Mouse (Mus musculus): ENCODE results near the gene March1.

- TF ChIP-seq POLR2A (IDR thresholded peaks at IDR 0.05; ENCODE audit: control insufficient read depth, extremely low read depth, insufficient read depth, low read length, poor library complexity) (no peak), CTCF (IDR thresholded peaks at IDR 0.05; ENCODE audit: borderline replicate concordance, control insufficient read depth, extremely low read depth, insufficient read depth, low read length, poor library complexity) (no peak)
Measured at GRCm38 (mm10) chr8:66410080-66410615, 792.4 kb downstream of the March1 start.
